Mouse (Mus musculus) MEL (cell line): ENCODE data around the gene Rnf217. TPM values are rescaled to one million over a fixed set of nuclear protein-coding genes. Genes with fewer than 3 reads are reported as not detected.

Experiments used
- DNase-seq: peaks from one replicate; pipeline ENCODE4 v3.0.0; 2011; ENCODE audit warnings: low read depth, low spot score
- H3K27ac ChIP-seq: 2 replicates; pipeline ENCODE4 v1.5.1; 2012; ENCODE audit warnings: low read depth, mild to moderate bottlenecking, control low read depth, low read length, moderate library complexity; ENCODE audit not compliant: control insufficient read depth
- H3K27me3 ChIP-seq, 2 experiments: fragments of 150-350 bp in 1 of 2; sonication (generic) in 1 of 2; 2 replicates each; pipeline ENCODE4 v1.6.1; 2012; ENCODE audit warnings: low read length in 2 of 2, mild to moderate bottlenecking in 2 of 2, improper control_type of control experiment in 1 of 2, moderate library complexity in 1 of 2; ENCODE audit not compliant: insufficient read depth in 2 of 2, control insufficient read depth in 1 of 2
- H3K36me3 ChIP-seq, 2 experiments: 2 replicates each; pipeline ENCODE4 v1.6.1; 2012 to 2014; ENCODE audit warnings: low read length in 2 of 2, improper control_type of control experiment in 1 of 2, inconsistent platforms in 1 of 2, mild to moderate bottlenecking in 1 of 2; ENCODE audit not compliant: insufficient read depth in 2 of 2, control insufficient read depth in 1 of 2
- H3K4me1 ChIP-seq, 2 experiments: fragments of 150-350 bp in 1 of 2; sonication (generic) in 1 of 2; 2 replicates each; pipeline ENCODE4 v1.6.1; 2012; ENCODE audit warnings: low read length in 2 of 2, improper control_type of control experiment in 1 of 2, mild to moderate bottlenecking in 1 of 2; ENCODE audit not compliant: insufficient read depth in 2 of 2, control insufficient read depth in 1 of 2
- H3K4me3 ChIP-seq, 2 experiments: fragments of 150-350 bp in 1 of 2; sonication (generic) in 1 of 2; 2 replicates each; pipeline ENCODE4 v1.5.1; 2012; ENCODE audit warnings: low read depth in 2 of 2, low read length in 2 of 2, mild to moderate bottlenecking in 2 of 2, moderate library complexity in 2 of 2, control low read depth in 1 of 2, improper control_type of control experiment in 1 of 2; ENCODE audit not compliant: control insufficient read depth in 1 of 2, insufficient read depth in 1 of 2
- H3K79me2 ChIP-seq: 2 replicates; pipeline ENCODE4 v1.6.1; 2012; ENCODE audit warnings: mild to moderate bottlenecking, low read length, moderate library complexity; ENCODE audit not compliant: control insufficient read depth, poor library complexity, insufficient read depth
- H3K9ac ChIP-seq: 2 replicates; pipeline ENCODE4 v1.6.1; 2012; ENCODE audit warnings: low read depth, mild to moderate bottlenecking, control low read depth, low read length, moderate library complexity; ENCODE audit not compliant: control insufficient read depth, poor library complexity, severe bottlenecking
- H3K9me3 ChIP-seq: fragments of 150-350 bp; sonication (generic); replicated peaks from 2 replicates; pipeline ENCODE4 v1.6.1; 2012; ENCODE audit warnings: mild to moderate bottlenecking, low read length, improper control_type of control experiment, moderate library complexity; ENCODE audit not compliant: insufficient read depth
- BHLHE40 ChIP-seq: IDR thresholded peaks from 2 replicates; pipeline ENCODE4 v1.6.1; 2012; ENCODE audit warnings: low read depth, mild to moderate bottlenecking, inconsistent platforms, low read length, improper control_type of control experiment, borderline replicate concordance
- ELF1 ChIP-seq: IDR thresholded peaks from 2 replicates; pipeline ENCODE4 v1.6.1; 2014; ENCODE audit warnings: low read depth, mild to moderate bottlenecking, inconsistent platforms, low read length, improper control_type of control experiment, moderate library complexity
- EP300 ChIP-seq, 2 experiments: IDR thresholded peaks; 2 replicates each; pipeline ENCODE4 v1.6.1; 2011; ENCODE audit warnings: improper control_type of control experiment in 2 of 2, low read length in 2 of 2, low read depth in 1 of 2, mild to moderate bottlenecking in 1 of 2
- ETS1 ChIP-seq: IDR thresholded peaks from 2 replicates; pipeline ENCODE4 v1.6.1; 2012; ENCODE audit warnings: low read depth, mild to moderate bottlenecking, inconsistent platforms, low read length, improper control_type of control experiment, moderate library complexity
- GABPA ChIP-seq: IDR thresholded peaks from 2 replicates; pipeline ENCODE4 v1.6.1; 2012; ENCODE audit warnings: low read depth, mild to moderate bottlenecking, inconsistent platforms, low read length, improper control_type of control experiment, moderate library complexity
- KAT2A ChIP-seq: conservative IDR thresholded peaks from 2 replicates; pipeline ENCODE4 v1.6.1; 2012; ENCODE audit warnings: low read depth, low read length, improper control_type of control experiment, inconsistent platforms
- MAFK ChIP-seq: IDR thresholded peaks from 2 replicates; pipeline ENCODE4 v1.6.1; 2011; ENCODE audit warnings: low read depth, mild to moderate bottlenecking, low read length, improper control_type of control experiment, borderline replicate concordance
- MAX ChIP-seq: IDR thresholded peaks from 2 replicates; pipeline ENCODE4 v1.6.1; 2011; ENCODE audit warnings: low read length, improper control_type of control experiment
- MAZ ChIP-seq: IDR thresholded peaks from 2 replicates; pipeline ENCODE4 v1.6.1; 2012; ENCODE audit warnings: low read depth, mild to moderate bottlenecking, inconsistent platforms, low read length, improper control_type of control experiment
- MEF2A ChIP-seq: IDR thresholded peaks from 2 replicates; pipeline ENCODE4 v1.6.1; 2014; ENCODE audit warnings: low read depth, mild to moderate bottlenecking, inconsistent platforms, low read length, improper control_type of control experiment; ENCODE audit not compliant: poor library complexity, insufficient replicate concordance, severe bottlenecking; ENCODE audit errors: extremely low read depth
- MYB ChIP-seq: IDR thresholded peaks from 2 replicates; pipeline ENCODE4 v1.6.1; 2011; ENCODE audit warnings: mild to moderate bottlenecking, low read depth, low read length, improper control_type of control experiment
- RAD21 ChIP-seq: IDR thresholded peaks from 2 replicates; pipeline ENCODE4 v1.6.1; 2011; ENCODE audit warnings: mild to moderate bottlenecking, low read depth, low read length, improper control_type of control experiment
- SMC3 ChIP-seq: IDR thresholded peaks from 2 replicates; pipeline ENCODE4 v1.6.1; 2011; ENCODE audit warnings: low read depth, low read length, improper control_type of control experiment
- TBP ChIP-seq: IDR thresholded peaks from 2 replicates; pipeline ENCODE4 v1.8.0; 2011; ENCODE audit warnings: low read depth, low read length, improper control_type of control experiment
- USF2 ChIP-seq, 2 experiments: IDR thresholded peaks; 2 replicates each; pipeline ENCODE4 v1.6.1; 2011 to 2012; ENCODE audit warnings: improper control_type of control experiment in 2 of 2, low read length in 2 of 2, borderline replicate concordance in 1 of 2, inconsistent platforms in 1 of 2, low read depth in 1 of 2, mild to moderate bottlenecking in 1 of 2; ENCODE audit not compliant: insufficient read depth in 1 of 2
- ZKSCAN1 ChIP-seq: IDR thresholded peaks from 2 replicates; pipeline ENCODE4 v1.6.1; 2012; ENCODE audit warnings: low read depth, mild to moderate bottlenecking, inconsistent platforms, low read length, improper control_type of control experiment, moderate library complexity
- polyA plus RNA-seq, 2 experiments: library from polyadenylated mRNA; stranded (reverse) in 1 of 2; unstranded in 1 of 2; fragments of >175 nt in 1 of 2; fragments of >200 nt in 1 of 2; gene quantifications; 2 replicates each; pipeline versions ENCODE4 v1.2.1 to v1.2.4; 2012; ENCODE audit warnings: low replicate concordance in 2 of 2, low read depth in 1 of 2; ENCODE audit not compliant: insufficient read length in 2 of 2, insufficient read depth in 1 of 2, missing spikeins in 1 of 2
- total RNA-seq: library from RNA; depleted of rRNA; stranded (reverse); fragments of 300-350 nt; gene quantifications from 2 replicates; pipeline ENCODE4 v1.2.3, GENCODE M21; 2012; rRNA removed

Rnf217 gene
- total RNA-seq (not detected in 2 replicates), polyA plus RNA-seq (not detected)

DNA sequence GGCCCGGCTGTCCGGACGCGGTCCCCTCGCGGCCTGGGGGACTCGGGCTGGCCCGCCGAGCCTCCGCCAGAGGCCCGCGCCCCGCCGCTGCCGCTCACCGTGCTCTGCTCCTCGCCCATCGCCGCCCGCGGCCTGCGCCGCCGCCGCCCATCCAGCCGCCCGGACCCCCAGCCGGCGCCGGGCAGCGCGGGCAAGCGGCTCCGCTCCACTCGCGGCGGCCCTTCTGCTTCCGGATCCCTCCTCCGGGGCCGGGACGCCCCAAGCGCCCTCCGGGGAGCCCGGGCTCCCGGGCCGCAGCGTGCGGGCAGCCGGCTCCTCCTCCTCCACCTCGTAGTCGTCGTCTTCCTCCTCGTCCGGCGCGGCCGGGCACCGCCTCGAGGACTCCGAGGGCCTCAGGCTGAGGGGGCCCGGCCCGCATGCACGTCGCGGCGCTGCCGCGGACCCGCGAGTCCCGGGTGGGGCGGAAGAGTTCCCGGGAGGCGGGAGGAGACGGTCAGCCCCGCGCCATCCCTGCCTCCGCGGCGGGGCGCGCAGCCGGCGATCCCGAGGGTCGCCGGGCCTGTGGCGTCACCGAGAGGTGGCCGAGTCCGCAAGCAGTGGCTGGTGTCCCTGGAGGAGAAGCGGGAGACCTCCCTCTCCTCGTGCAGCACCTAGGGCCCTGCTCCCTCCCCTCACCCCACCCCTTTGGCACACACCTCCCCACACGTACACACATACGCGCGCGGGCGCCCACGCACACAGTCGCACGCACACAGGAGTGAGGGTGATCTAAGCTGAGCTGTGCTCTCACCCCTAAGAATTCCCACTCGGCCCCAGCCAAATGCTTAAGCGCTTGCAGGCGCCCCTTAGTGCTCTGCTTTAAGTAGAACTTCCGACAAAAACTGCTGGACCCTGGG, at the start of gene Rnf217:
Gene Rnf217, minus strand, starts transcription at position 119 of the 896 bp plus-strand sequence.
- Histone ChIP-seq H3K36me3 (no peaks in the 10 kb centered on the region), H3K4me1 (no peaks in the 10 kb centered on the region), H3K4me3 (no peak within 1 kb of the TSS), H3K27me3 (no peaks in the 10 kb centered on the region), H3K79me2 (no peaks in the 10 kb centered on the region), H3K27ac (no peak within 1 kb of the TSS), H3K9me3 (no peaks in the 10 kb centered on the region), H3K9ac (no peak within 1 kb of the TSS)
- no peak for DNase-seq
- no peak for TF ChIP-seq MAZ
- TF ChIP-seq MEF2A, result no peak
- TF ChIP-seq MYB, result no peak
- no peak for TF ChIP-seq MAFK

DNA sequence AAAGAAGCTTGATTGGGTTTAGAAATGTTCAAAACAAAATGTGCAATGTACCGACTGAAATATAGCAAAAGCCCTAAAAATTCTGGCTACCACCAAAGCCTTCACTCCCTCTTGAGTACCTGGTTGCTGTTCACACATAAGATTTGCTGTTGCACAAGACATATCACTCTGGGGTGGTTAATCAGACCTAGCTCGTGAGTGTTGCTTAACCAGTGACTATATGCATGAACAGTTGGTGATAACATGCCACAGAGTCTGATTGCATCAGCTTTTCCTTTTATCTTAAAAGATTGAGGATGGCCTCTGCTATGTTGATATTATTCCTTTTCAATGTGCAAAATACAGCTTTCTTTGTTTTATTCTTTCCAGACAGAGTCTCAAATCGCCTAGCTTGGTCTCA, 38.3 kb upstream of the Rnf217 start:
- H3K9ac ChIP-seq, result no peak overlapping the region
- H3K27me3 ChIP-seq, result no peaks in the 10 kb centered on the region
- no peaks in the 10 kb centered on the region for H3K9me3 ChIP-seq
- no peaks in the 10 kb centered on the region for H3K36me3 ChIP-seq
- no peaks in the 10 kb centered on the region for H3K4me1 ChIP-seq
- no peak for TF ChIP-seq GABPA
- no peak for TF ChIP-seq RAD21
- TF ChIP-seq ZKSCAN1, result no peak
- H3K27ac ChIP-seq, result no peak overlapping the region
- no peak for DNase-seq
- H3K79me2 ChIP-seq, result no peaks in the 10 kb centered on the region
- H3K4me3 ChIP-seq, result no peak overlapping the region

DNA sequence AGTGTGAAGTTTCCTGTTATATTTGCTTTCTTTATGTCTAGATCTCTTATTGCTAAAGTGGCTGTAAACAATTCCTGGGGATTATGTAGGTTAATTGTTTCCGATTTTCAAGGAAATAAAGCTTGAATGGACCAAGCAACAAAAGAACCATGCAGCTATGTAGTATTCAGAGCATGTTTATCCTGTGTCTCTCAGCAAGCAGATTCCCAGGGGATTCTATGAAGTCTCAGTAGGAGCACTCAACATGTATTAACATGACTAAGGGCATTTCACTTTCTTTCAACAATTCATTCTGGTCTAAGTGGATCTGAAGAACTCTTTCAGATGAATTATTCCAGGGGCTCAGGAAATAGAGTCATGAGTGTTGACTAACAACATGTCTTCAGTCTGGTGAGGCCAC, 37.1 kb upstream of the Rnf217 start:
- Histone ChIP-seq H3K27me3 (no peaks in the 10 kb centered on the region), H3K36me3 (no peaks in the 10 kb centered on the region), H3K4me3 (no peak overlapping the region), H3K9ac (no peak overlapping the region), H3K27ac (no peak overlapping the region), H3K4me1 (no peaks in the 10 kb centered on the region), H3K79me2 (no peaks in the 10 kb centered on the region), H3K9me3 (no peaks in the 10 kb centered on the region)
- DNase-seq, result no peak
- no peak for TF ChIP-seq MAX
- TF ChIP-seq KAT2A, result no peak
- no peak for TF ChIP-seq TBP
- no peak for TF ChIP-seq EP300 (IDR thresholded peaks at IDR 0.05; ENCODE audit: low read depth in 1 of 2, low read length in 2 of 2)
- no peak for TF ChIP-seq SMC3
- TF ChIP-seq BHLHE40, result no peak
- no peak for TF ChIP-seq ETS1
- TF ChIP-seq USF2 (IDR thresholded peaks at IDR 0.05; ENCODE audit: borderline replicate concordance in 1 of 2, insufficient read depth in 1 of 2, low read depth in 1 of 2, low read length in 2 of 2), result no peak
- no peak for TF ChIP-seq RAD21
- TF ChIP-seq ELF1, result no peak
